Mouse (Mus musculus): ENCODE measurements at regions not wholly inside any gene's neighbourhood (a gene's known extent, or its start where the extent isn't known, plus 50 kb on each side); places are given as distances from the start of the nearest gene placed in this dataset.
A peak's percentile ranks its signal among the peaks of the same experiment; 100 is the strongest.

GRCm38 (mm10) chr14:73730796-73731195, 69.8 kb downstream of the Gm21750 start:
- H3K27ac ChIP-seq = no peak overlapping the region
- H3K4me3 ChIP-seq = no peak overlapping the region
- H3K4me1 ChIP-seq (replicated peaks) = peaks cover 9% of the 10 kb centered on the region
- H3K27me3 ChIP-seq = no peaks in the 10 kb centered on the region
- no peak for ATAC-seq (replicated peaks; ENCODE audit: insufficient number of reproducible peaks, insufficient read depth, low FRiP score, low read depth)
- WGBS = 92% methylated on average over 1 of the region's 1 CpGs
- H3K4me2 ChIP-seq = no peak overlapping the region
- H3K9me3 ChIP-seq (replicated peaks) = no peaks in the 10 kb centered on the region
- H3K36me3 ChIP-seq = no peaks in the 10 kb centered on the region
- no peak overlapping the region for H3K9ac ChIP-seq

GRCm38 (mm10) chr14:73732161-73732560, 71.1 kb downstream of the Gm21750 start:
- no peaks in the 10 kb centered on the region for H3K36me3 ChIP-seq
- no peak overlapping the region for H3K27ac ChIP-seq
- no peak overlapping the region for H3K9ac ChIP-seq
- H3K9me3 ChIP-seq (replicated peaks) = no peaks in the 10 kb centered on the region
- H3K4me1 ChIP-seq (replicated peaks) = peaks cover 9% of the 10 kb centered on the region
- 40% methylated on average over 3 of the region's 3 CpGs for WGBS
- H3K4me3 ChIP-seq = no peak overlapping the region
- H3K4me2 ChIP-seq = no peak overlapping the region
- no peak for ATAC-seq (replicated peaks; ENCODE audit: insufficient number of reproducible peaks, insufficient read depth, low FRiP score, low read depth)
- H3K27me3 ChIP-seq = no peaks in the 10 kb centered on the region

GRCm38 (mm10) chr14:73750790-73751189, 89.8 kb downstream of the Gm21750 start:
- WGBS = 48% methylated on average over 6 of the region's 6 CpGs
- H3K27ac ChIP-seq = no peak overlapping the region
- no peaks in the 10 kb centered on the region for H3K4me1 ChIP-seq (replicated peaks)
- H3K36me3 ChIP-seq = no peaks in the 10 kb centered on the region
- no peaks in the 10 kb centered on the region for H3K9me3 ChIP-seq (replicated peaks)
- H3K27me3 ChIP-seq = no peaks in the 10 kb centered on the region
- ATAC-seq (replicated peaks; ENCODE audit: insufficient number of reproducible peaks, insufficient read depth, low FRiP score, low read depth) = no peak
- H3K4me3 ChIP-seq = no peak overlapping the region
- H3K9ac ChIP-seq = no peak overlapping the region
- H3K4me2 ChIP-seq = no peak overlapping the region

DNA sequence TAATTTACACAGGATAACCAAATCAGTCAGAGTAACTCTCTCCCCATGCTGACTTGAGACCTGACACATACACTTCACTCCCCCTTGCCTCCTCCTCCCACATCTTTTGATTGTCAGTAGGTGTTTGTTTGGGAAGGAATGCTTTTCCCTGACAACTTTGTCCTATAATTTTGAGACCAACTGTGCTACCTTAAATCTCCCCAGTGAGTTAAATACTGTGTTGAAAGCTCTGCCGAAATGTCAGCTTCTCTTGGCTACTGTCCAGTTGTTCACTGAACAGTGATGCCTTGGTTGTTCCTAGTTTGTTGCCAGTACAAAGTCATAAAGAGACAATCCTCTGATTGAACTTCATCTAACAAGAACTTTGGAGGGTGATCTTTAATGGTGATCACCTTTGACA, 99.0 kb downstream of the Gm21750 start:
- H3K9ac ChIP-seq = no peak overlapping the region
- no peaks in the 10 kb centered on the region for H3K36me3 ChIP-seq
- no peaks in the 10 kb centered on the region for H3K4me1 ChIP-seq (replicated peaks)
- no peak for ATAC-seq (replicated peaks; ENCODE audit: insufficient number of reproducible peaks, insufficient read depth, low FRiP score, low read depth)
- no peak overlapping the region for H3K4me2 ChIP-seq
- H3K27me3 ChIP-seq = no peaks in the 10 kb centered on the region
- no peaks in the 10 kb centered on the region; the same call in 1 of the 2 replicates for H3K9me3 ChIP-seq (replicated peaks)
- no peak overlapping the region for H3K27ac ChIP-seq
- 12% methylated on average over 1 of the region's 1 CpGs for WGBS
- no peak overlapping the region for H3K4me3 ChIP-seq

- Histone ChIP-seq H3K36me3 (no peaks in the 10 kb centered on the region), H3K9me3 (replicated peaks) (no peaks in the 10 kb centered on the region), H3K4me1 (replicated peaks) (no peaks in the 10 kb centered on the region), H3K4me3 (no peak overlapping the region), H3K9ac (no peak overlapping the region), H3K27ac (no peak overlapping the region), H3K4me2 (no peak overlapping the region), H3K27me3 (no peaks in the 10 kb centered on the region)
- ATAC-seq (replicated peaks; ENCODE audit: insufficient number of reproducible peaks, insufficient read depth, low FRiP score, low read depth) = no peak
- 35% methylated on average over 3 of the region's 3 CpGs for WGBS
These were observed 111.9 kb downstream of the Gm21750 start for GRCm38 (mm10) chr14:73772964-73773363.

GRCm38 (mm10) chr14:73773810-73774209, 112.8 kb downstream of the Gm21750 start:
- H3K4me1 ChIP-seq (replicated peaks) = no peaks in the 10 kb centered on the region
- H3K4me3 ChIP-seq = no peak overlapping the region
- WGBS = 7% methylated on average over 1 of the region's 1 CpGs
- ATAC-seq (replicated peaks; ENCODE audit: insufficient number of reproducible peaks, insufficient read depth, low FRiP score, low read depth) = no peak
- H3K36me3 ChIP-seq = no peaks in the 10 kb centered on the region
- no peak overlapping the region for H3K4me2 ChIP-seq
- no peak overlapping the region for H3K9ac ChIP-seq
- no peak overlapping the region for H3K27ac ChIP-seq
- H3K9me3 ChIP-seq (replicated peaks) = no peaks in the 10 kb centered on the region
- H3K27me3 ChIP-seq = no peaks in the 10 kb centered on the region

DNA sequence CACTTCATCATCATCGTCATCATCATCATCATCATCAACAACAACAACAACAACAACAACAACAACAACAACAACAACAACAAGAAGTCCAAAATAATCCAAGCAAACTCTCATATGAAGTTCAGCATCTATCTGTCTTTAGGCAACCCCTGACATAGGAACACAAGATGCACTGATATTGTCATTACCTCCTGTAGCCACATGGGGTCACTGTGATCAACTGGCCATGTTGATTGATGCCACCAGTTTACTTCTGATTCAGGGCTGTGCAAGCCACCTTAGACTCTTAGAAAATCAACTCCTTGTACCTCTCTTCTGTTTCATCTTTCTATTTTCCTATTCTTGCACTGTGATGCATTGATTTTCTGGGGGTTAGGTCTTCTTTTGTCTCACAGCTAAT, 115.0 kb downstream of the Gm21750 start:
- no peak overlapping the region for H3K4me3 ChIP-seq
- ATAC-seq (replicated peaks; ENCODE audit: insufficient number of reproducible peaks, insufficient read depth, low FRiP score, low read depth) = no peak
- H3K27me3 ChIP-seq = no peaks in the 10 kb centered on the region
- no peak overlapping the region for H3K27ac ChIP-seq
- WGBS = 4% methylated on average over 1 of the region's 1 CpGs
- no peak overlapping the region for H3K9ac ChIP-seq
- H3K4me2 ChIP-seq = no peak overlapping the region
- no peaks in the 10 kb centered on the region for H3K36me3 ChIP-seq
- H3K4me1 ChIP-seq (replicated peaks) = no peaks in the 10 kb centered on the region
- H3K9me3 ChIP-seq (replicated peaks) = no peaks in the 10 kb centered on the region

- no peak for ATAC-seq (replicated peaks; ENCODE audit: insufficient number of reproducible peaks, insufficient read depth, low FRiP score, low read depth)
- H3K9ac ChIP-seq = no peak overlapping the region
- H3K4me3 ChIP-seq = no peak overlapping the region
- H3K27me3 ChIP-seq = no peaks in the 10 kb centered on the region
- no peaks in the 10 kb centered on the region for H3K36me3 ChIP-seq
- H3K4me2 ChIP-seq = no peak overlapping the region
- no peak overlapping the region for H3K27ac ChIP-seq
- H3K4me1 ChIP-seq (replicated peaks) = no peaks in the 10 kb centered on the region
- no peaks in the 10 kb centered on the region for H3K9me3 ChIP-seq (replicated peaks)
These were observed 146.1 kb downstream of the Gm21750 start for GRCm38 (mm10) chr14:73807169-73807568.

DNA sequence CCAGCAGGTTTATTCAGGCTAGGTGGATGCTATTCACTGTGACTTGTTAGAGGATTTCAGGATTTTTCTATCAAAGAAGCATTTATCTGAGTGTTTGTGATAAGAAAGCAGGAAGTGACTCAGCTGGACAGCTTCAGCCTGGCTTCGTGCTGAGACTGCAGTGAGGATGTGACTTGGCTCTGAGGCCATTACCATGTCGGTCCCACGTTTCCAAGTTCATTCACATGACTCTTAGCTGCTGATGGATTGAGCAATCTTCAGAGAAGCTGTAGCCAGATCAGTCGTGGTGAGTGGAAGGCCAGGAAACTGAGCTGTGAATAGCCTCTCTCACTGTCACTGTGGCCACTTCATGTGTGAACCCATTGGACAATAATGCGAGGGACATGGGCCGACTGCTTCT, 177.9 kb downstream of the Gm21750 start:
- no peaks in the 10 kb centered on the region for H3K9me3 ChIP-seq (replicated peaks)
- WGBS = 45% methylated on average over 6 of the region's 6 CpGs
- 0 out of 2 replicates have a peak, but pooled peaks have one; percentile 47 for ATAC-seq (replicated peaks; ENCODE audit: insufficient number of reproducible peaks, insufficient read depth, low FRiP score, low read depth)
- no peaks in the 10 kb centered on the region for H3K4me1 ChIP-seq (replicated peaks)
- no peak overlapping the region for H3K27ac ChIP-seq
- no peak overlapping the region for H3K9ac ChIP-seq
- H3K36me3 ChIP-seq = no peaks in the 10 kb centered on the region
- no peak overlapping the region for H3K4me2 ChIP-seq
- no peaks in the 10 kb centered on the region for H3K27me3 ChIP-seq
- no peak overlapping the region for H3K4me3 ChIP-seq

DNA sequence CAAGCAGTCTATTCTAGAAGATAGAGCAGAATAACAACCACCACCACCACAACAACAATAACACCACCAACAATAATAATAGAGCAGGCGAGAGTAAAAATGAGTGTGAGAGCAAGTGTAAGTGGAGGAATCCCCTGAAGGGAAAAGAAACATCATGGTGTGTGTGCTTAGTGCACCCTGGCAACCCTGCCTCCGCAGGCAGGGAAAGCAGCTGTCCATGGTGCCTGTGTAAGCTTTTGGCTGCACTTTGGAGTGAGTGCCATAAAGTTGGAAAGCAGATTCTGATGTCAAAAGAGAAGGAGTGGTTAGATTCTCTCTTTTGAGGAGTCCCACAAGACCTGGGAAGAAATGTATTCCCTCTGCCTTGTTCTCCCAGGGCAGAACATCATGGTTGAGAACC, 200.8 kb downstream of the Gm21750 start:
- no peak overlapping the region for H3K9ac ChIP-seq
- 26% methylated on average over 2 of the region's 2 CpGs for WGBS
- no peak overlapping the region for H3K4me2 ChIP-seq
- no peak for ATAC-seq (replicated peaks; ENCODE audit: insufficient number of reproducible peaks, insufficient read depth, low FRiP score, low read depth)
- no peaks in the 10 kb centered on the region for H3K4me1 ChIP-seq (replicated peaks)
- no peaks in the 10 kb centered on the region for H3K9me3 ChIP-seq (replicated peaks)
- H3K27ac ChIP-seq = no peak overlapping the region
- no peaks in the 10 kb centered on the region for H3K27me3 ChIP-seq
- no peak overlapping the region for H3K4me3 ChIP-seq
- no peaks in the 10 kb centered on the region for H3K36me3 ChIP-seq

GRCm38 (mm10) chr14:73874337-73874736, 213.3 kb downstream of the Gm21750 start:
- no peak for ATAC-seq (replicated peaks; ENCODE audit: insufficient number of reproducible peaks, insufficient read depth, low FRiP score, low read depth)

DNA sequence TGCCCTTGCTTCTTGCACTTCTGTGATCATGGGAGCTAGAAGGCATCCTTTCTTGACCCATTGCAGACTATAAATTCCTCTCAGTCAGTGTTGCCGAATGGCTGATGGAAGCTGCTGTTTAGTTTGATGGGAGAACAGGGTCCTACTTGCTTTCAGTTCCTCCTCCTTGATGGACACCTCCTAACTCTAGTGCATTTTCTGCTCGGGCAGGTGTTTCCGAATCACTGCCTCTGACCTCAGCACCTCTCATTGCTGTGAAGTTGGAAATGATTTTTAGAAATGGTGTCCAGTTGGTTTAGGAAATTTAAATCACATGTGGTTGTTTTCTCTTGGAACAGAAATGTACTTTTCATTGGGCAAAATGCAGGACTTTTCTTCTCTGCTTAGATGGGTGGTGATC, 214.9 kb downstream of the Gm21750 start:
- no peak overlapping the region for H3K27ac ChIP-seq
- no peaks in the 10 kb centered on the region for H3K9me3 ChIP-seq (replicated peaks)
- 81% methylated on average over 3 of the region's 3 CpGs for WGBS
- no peaks in the 10 kb centered on the region for H3K27me3 ChIP-seq
- no peak overlapping the region for H3K4me3 ChIP-seq
- no peaks in the 10 kb centered on the region for H3K4me1 ChIP-seq (replicated peaks)
- no peak overlapping the region for H3K9ac ChIP-seq
- no peaks in the 10 kb centered on the region for H3K36me3 ChIP-seq
- no peak overlapping the region for H3K4me2 ChIP-seq
- ATAC-seq (replicated peaks; ENCODE audit: insufficient number of reproducible peaks, insufficient read depth, low FRiP score, low read depth) = no peak

More at GRCm38 (mm10) chr14:73874337-73874736, 213.3 kb downstream of the Gm21750 start:
- H3K27me3 ChIP-seq = no peaks in the 10 kb centered on the region
- no peak overlapping the region for H3K27ac ChIP-seq
- no peak overlapping the region for H3K4me2 ChIP-seq
- no peaks in the 10 kb centered on the region for H3K36me3 ChIP-seq
- H3K4me1 ChIP-seq (replicated peaks) = no peaks in the 10 kb centered on the region
- H3K9ac ChIP-seq = no peak overlapping the region
- no peaks in the 10 kb centered on the region for H3K9me3 ChIP-seq (replicated peaks)
- no peak overlapping the region for H3K4me3 ChIP-seq

All from heart, embryonic 15.5 days (tissue).